8 mouse cellular contexts compared by ENCODE assay signal in the genomic region with DNA sequence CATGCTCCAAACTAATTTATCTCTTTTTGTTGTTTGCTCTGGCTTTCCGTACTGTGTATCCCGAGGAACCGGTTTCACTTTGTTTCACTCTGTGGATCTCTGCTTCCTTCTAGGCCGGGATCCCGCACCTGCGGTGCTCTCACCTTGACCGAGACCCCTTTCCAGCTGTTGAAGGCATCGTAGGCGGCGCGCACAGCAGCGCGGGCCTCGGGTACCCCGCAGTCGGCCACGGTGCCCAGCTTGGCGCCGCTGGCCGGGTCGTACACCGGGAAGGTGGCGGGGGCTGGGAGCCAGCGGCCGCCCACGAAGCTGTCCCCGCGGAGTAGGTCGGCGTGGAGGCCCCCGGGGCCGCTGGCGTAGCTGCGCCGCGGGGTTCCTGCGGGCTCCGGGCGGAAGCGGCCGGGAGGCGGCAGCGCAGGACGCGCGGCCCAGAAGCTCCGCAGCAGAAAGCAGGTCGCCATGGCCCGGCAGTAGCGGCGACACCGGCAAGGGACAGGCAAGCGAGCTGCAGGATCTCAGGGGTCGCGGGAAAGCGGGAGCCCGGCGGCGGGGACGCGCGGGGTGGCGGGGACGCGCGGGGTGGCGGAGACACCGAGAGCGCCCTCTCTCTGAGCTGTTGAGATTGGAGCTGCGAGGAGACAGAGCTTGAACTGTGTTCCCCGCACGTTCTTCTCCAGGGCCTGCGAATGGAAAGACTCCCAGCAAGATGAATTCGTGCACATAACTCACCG. TPM values are rescaled to one million over a fixed set of nuclear protein-coding genes. Genes with fewer than 3 reads are reported as not detected.
A peak's percentile ranks its signal among the peaks of the same experiment; 100 is the strongest.
DNase-seq lines count a peak whose midpoint lies in the region; ATAC-seq and TF ChIP-seq lines count a peak whose summit lies in the region.

A gene (minus strand): TSS at position 554 of the 731 bp plus-strand sequence.

- no peaks in the 10 kb centered on the region for H3K36me3 ChIP-seq in embryonic facial prominence, embryonic 15.5 days
- no peaks in the 10 kb centered on the region for H3K36me3 ChIP-seq in heart, embryonic 10.5 days
- H3K36me3 ChIP-seq in kidney, embryonic 14.5 days (ENCODE audit: control insufficient read depth, insufficient read depth, low read length): no peaks in the 10 kb centered on the region
- H3K36me3 ChIP-seq in myocyte (ENCODE audit: control insufficient read depth, insufficient read depth): no peaks in the 10 kb centered on the region
- H3K36me3 ChIP-seq in stomach, embryonic 15.5 days: no peaks in the 10 kb centered on the region

- TF ChIP-seq POLR2A in myocyte (IDR thresholded peaks at IDR 0.05; ENCODE audit: insufficient read length, low read depth): peak; percentile 28

- peak within 1 kb of the TSS; percentile 86 for H3K4me3 ChIP-seq in embryonic facial prominence, embryonic 15.5 days (replicated peaks)
- peak within 1 kb of the TSS; percentile 93 for H3K4me3 ChIP-seq in heart, embryonic 10.5 days
- H3K4me3 ChIP-seq in kidney, embryonic 14.5 days (ENCODE audit: low read length): peak within 1 kb of the TSS; percentile 89
- H3K4me3 ChIP-seq in myocyte: peak within 1 kb of the TSS; percentile 19
- peak within 1 kb of the TSS; percentile 88 for H3K4me3 ChIP-seq in stomach, embryonic 15.5 days (replicated peaks)

- peak within 1 kb of the TSS; percentile 58 for H3K4me2 ChIP-seq in embryonic facial prominence, embryonic 15.5 days (replicated peaks)
- peak within 1 kb of the TSS; percentile 91 for H3K4me2 ChIP-seq in kidney, embryonic 14.5 days (replicated peaks; ENCODE audit: low read depth, low read length)
- peak within 1 kb of the TSS; percentile 87 for H3K4me2 ChIP-seq in myocyte (ENCODE audit: low read depth)
- peak within 1 kb of the TSS; percentile 82 for H3K4me2 ChIP-seq in stomach, embryonic 15.5 days

- peak; percentile 84 for ATAC-seq in embryonic facial prominence, embryonic 15.5 days (ENCODE audit: insufficient number of reproducible peaks, low FRiP score, low TSS enrichment, low read depth)
- ATAC-seq in kidney, embryonic 14.5 days (ENCODE audit: low FRiP score, low TSS enrichment): peak; percentile 82
- peak; percentile 77 for ATAC-seq in stomach, embryonic 15.5 days (ENCODE audit: insufficient read depth, low FRiP score, low read depth)

- peak within 1 kb of the TSS; percentile 85 for H3K9ac ChIP-seq in embryonic facial prominence, embryonic 15.5 days
- H3K9ac ChIP-seq in kidney, embryonic 14.5 days (ENCODE audit: low read depth, low read length): peak within 1 kb of the TSS; percentile 93
- H3K9ac ChIP-seq in stomach, embryonic 15.5 days: peak within 1 kb of the TSS; percentile 97

- H3ac ChIP-seq in myocyte (ENCODE audit: control insufficient read depth, insufficient read length): peak within 1 kb of the TSS; percentile 48

- peak within 1 kb of the TSS; percentile 88 for H3K27ac ChIP-seq in embryonic facial prominence, embryonic 15.5 days (replicated peaks)
- H3K27ac ChIP-seq in heart, embryonic 10.5 days: peak within 1 kb of the TSS; percentile 95
- H3K27ac ChIP-seq in kidney, embryonic 14.5 days (ENCODE audit: low read depth, low read length): peak within 1 kb of the TSS; percentile 77
- peak within 1 kb of the TSS; percentile 95 for H3K27ac ChIP-seq in stomach, embryonic 15.5 days

- peaks cover 21% of the 10 kb centered on the region for H3K4me1 ChIP-seq in embryonic facial prominence, embryonic 15.5 days
- no peaks in the 10 kb centered on the region for H3K4me1 ChIP-seq in heart, embryonic 10.5 days
- H3K4me1 ChIP-seq in kidney, embryonic 14.5 days (ENCODE audit: control insufficient read depth, insufficient read depth, low read length): 0 out of 2 replicates have a peak, but pooled peaks cover 8% of the 10 kb centered on the region
- H3K4me1 ChIP-seq in stomach, embryonic 15.5 days: peaks cover 10% of the 10 kb centered on the region; the same call in 1 of the 2 replicates

- H3K9me3 ChIP-seq in embryonic facial prominence, embryonic 15.5 days (replicated peaks): no peaks in the 10 kb centered on the region
- no peaks in the 10 kb centered on the region for H3K9me3 ChIP-seq in heart, embryonic 10.5 days
- H3K9me3 ChIP-seq in kidney, embryonic 14.5 days (ENCODE audit: control insufficient read depth, low read length): no peaks in the 10 kb centered on the region
- no peaks in the 10 kb centered on the region for H3K9me3 ChIP-seq in stomach, embryonic 15.5 days

- DNase-seq in A20 (ENCODE audit: low read depth, low spot score): peak; percentile 88
- DNase-seq in adrenal gland, postnatal 4 days (ENCODE audit: low spot score in 2 of 2): peak; percentile 57 to 58
- peak; percentile 79 for DNase-seq in heart, embryonic 10.5 days (ENCODE audit: low spot score)
- DNase-seq in liver: peak; percentile 61

- H3K27me3 ChIP-seq in embryonic facial prominence, embryonic 15.5 days: no peaks in the 10 kb centered on the region
- H3K27me3 ChIP-seq in heart, embryonic 10.5 days (ENCODE audit: insufficient read depth, poor library complexity, severe bottlenecking): peaks cover 6% of the 10 kb centered on the region; the same call in 1 of the 2 replicates
- H3K27me3 ChIP-seq in kidney, embryonic 14.5 days (ENCODE audit: control insufficient read depth, insufficient read depth, low read length): no peaks in the 10 kb centered on the region
- no peaks in the 10 kb centered on the region for H3K27me3 ChIP-seq in myocyte (ENCODE audit: control insufficient read depth, insufficient read depth, insufficient read length)
- no peaks in the 10 kb centered on the region for H3K27me3 ChIP-seq in stomach, embryonic 15.5 days (replicated peaks)

- H3K79me2 ChIP-seq in myocyte (ENCODE audit: control insufficient read depth, insufficient read depth): no peaks in the 10 kb centered on the region

- under 1% methylated on average over 75 of the region's 75 CpGs for WGBS in embryonic facial prominence, embryonic 15.5 days
- WGBS in heart, embryonic 10.5 days: under 1% methylated on average over 72 of the region's 75 CpGs
- under 1% methylated on average over 59 of the region's 75 CpGs for WGBS in kidney, embryonic 14.5 days
- WGBS in stomach, embryonic 15.5 days: under 1% methylated on average over 75 of the region's 75 CpGs

TF ChIP-seq in myocyte, 11 proteins besides CTCF, POLR2A, EP300 and RAD21:
- no peak for TF ChIP-seq TCF12 (IDR thresholded peaks at IDR 0.05; ENCODE audit: insufficient read depth, poor library complexity, severe bottlenecking)
- TF ChIP-seq E2F4 (IDR thresholded peaks at IDR 0.05; ENCODE audit: insufficient read depth): no peak
- TF ChIP-seq MYOD1 (IDR thresholded peaks at IDR 0.05; ENCODE audit: control insufficient read depth in 1 of 3, insufficient read length in 2 of 3, low read depth in 2 of 3): no peak
- no peak for TF ChIP-seq CEBPB (IDR thresholded peaks at IDR 0.05; ENCODE audit: insufficient read depth, poor library complexity, severe bottlenecking)
- TF ChIP-seq SRF (IDR thresholded peaks at IDR 0.05; ENCODE audit: control insufficient read depth, insufficient read length, low read depth): no peak
- no peak for TF ChIP-seq MYOG (IDR thresholded peaks at IDR 0.05; ENCODE audit: control insufficient read depth in 1 of 3, insufficient read depth in 1 of 3, insufficient read length in 2 of 3, low read depth in 2 of 3)

RNA-seq across cellular contexts. Expression of the gene that starts here (rescaled TPM):
- total RNA-seq in adrenal gland, postnatal 4 days (2021): 10 to 100 TPM; 20.3 to 22.0 TPM
- 5.7 and 5.9 TPM in 2 replicates for polyA plus RNA-seq in embryonic facial prominence, embryonic 15.5 days (2015; fragmentation: Nextera tagmentation; extraction: Ambion mirVana)
- 4.5 and 7.1 TPM in 2 replicates for polyA plus RNA-seq in heart, embryonic 10.5 days (2016; fragmentation: Nextera tagmentation; extraction: Ambion mirVana)
- 8.4 and 8.7 TPM in 2 replicates for polyA plus RNA-seq in kidney, embryonic 14.5 days (2014; fragmentation: Nextera tagmentation; extraction: Ambion mirVana)
- 0.54 TPM for polyA plus RNA-seq in myocyte (2012; fragmentation: generic; extraction: Trizol)
- polyA plus RNA-seq in stomach, embryonic 15.5 days (2015; fragmentation: Nextera tagmentation; extraction: Ambion mirVana): 9.5 and 11.2 TPM in 2 replicates

Comparison
In these comparisons a context has a peak if more than half of its experiments do, and no peak if none do; other contexts are left out.
1. Peak in every context shown above with its lines: DNase-seq, ATAC-seq, H3K4me3 ChIP-seq and H3K27ac ChIP-seq.
2. H3K4me3 ChIP-seq: peak in every context shown above with its lines; median percentile 93 in heart, embryonic 10.5 days; 89 in kidney, embryonic 14.5 days; 88 in stomach, embryonic 15.5 days; 86 in embryonic facial prominence, embryonic 15.5 days; 19 in myocyte.